Mouse (Mus musculus) embryo, embryonic 11 days (tissue): ENCODE measurements around the gene Nanog.
"Not testable (repeated sequence)": the region's sequence is repeated elsewhere in the genome, so short reads cannot be mapped to it uniquely, and the experiment has no call there.

Experiments used
- DNase-seq: peaks from one replicate; pipeline ENCODE4 v3.0.0-alpha.2; 2015

Nanog gene

DNA sequence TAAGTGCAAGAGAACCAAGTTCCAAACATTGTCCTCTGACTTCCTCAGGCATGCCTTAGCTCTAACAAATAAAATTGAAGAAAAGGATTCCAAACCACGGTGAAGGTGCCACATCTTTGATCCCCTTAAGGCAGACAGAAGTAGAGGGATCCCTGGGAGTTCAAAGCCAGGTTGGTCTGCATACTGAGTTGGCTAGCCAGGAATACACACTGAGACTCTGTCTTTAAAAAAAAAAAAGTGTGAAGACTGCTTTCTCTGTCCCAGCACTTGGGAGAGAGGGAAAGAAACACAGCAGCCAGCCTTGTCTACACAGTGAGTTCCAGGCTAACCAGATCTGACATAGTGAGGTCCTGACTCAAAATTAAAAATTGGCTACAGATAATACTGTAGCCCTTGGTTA, 3.6 kb upstream of the Nanog start:
- no peak for DNase-seq

DNA sequence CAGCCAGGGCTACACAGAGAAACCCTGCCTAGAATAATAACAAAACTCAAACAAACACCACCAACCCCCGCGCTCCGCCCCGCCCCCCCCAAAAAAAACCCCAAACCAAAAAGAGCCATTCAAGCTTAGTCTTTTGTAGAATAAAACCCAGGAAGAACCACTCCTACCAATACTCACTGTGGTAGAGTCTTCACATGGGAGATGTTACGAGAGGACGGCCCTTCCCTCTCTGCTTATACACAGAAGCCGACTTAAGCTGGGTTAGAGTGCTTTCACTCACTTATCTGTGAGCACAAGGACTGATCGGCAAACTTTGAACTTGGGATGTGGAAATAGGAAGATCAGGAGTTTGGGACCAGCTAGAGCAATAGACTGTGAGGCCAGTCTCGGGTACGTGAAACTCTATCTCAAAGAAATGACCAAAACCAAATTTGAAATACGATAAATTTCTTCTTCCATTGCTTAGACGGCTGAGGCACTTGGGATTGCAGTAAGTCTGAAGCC, 900 bp upstream of the Nanog start:
- no peak for DNase-seq

DNA sequence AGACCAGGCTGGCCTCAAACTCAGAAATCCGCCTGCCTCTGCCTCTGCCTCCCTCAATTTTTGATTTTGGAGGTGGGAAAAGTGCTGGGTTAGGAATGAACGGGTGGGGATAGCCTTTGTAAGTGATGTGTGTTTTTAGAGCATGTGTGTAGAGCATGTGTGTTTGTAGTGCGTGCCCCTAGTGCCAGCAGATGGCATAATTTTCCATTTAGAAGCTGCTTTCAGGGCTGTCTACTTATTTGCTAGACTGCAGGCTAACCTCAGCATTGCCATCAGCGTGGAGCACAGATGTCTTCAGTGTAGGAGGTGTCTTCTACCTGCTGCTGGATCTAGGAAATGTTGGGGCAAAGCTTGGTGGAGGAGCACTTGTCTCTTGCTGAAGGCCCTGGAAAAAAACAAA, 1.5 kb downstream of the Nanog start:
- no peak for DNase-seq

DNA sequence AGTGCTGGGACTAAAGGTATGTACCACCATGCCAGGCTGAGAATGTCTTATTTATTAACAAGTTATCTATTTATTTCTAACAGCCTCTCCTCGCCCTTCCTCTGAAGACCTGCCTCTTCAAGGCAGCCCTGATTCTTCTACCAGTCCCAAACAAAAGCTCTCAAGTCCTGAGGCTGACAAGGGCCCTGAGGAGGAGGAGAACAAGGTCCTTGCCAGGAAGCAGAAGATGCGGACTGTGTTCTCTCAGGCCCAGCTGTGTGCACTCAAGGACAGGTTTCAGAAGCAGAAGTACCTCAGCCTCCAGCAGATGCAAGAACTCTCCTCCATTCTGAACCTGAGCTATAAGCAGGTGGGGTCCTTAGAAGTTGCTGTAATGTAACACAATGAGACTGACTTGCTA, 4.2 kb downstream of the Nanog start:
- DNase-seq, result no peak

DNA sequence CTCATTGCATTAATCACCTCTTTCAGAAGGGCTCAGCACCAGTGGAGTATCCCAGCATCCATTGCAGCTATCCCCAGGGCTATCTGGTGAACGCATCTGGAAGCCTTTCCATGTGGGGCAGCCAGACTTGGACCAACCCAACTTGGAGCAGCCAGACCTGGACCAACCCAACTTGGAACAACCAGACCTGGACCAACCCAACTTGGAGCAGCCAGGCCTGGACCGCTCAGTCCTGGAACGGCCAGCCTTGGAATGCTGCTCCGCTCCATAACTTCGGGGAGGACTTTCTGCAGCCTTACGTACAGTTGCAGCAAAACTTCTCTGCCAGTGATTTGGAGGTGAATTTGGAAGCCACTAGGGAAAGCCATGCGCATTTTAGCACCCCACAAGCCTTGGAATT, 5.8 kb downstream of the Nanog start:
- not testable (repeated sequence) for DNase-seq

DNA sequence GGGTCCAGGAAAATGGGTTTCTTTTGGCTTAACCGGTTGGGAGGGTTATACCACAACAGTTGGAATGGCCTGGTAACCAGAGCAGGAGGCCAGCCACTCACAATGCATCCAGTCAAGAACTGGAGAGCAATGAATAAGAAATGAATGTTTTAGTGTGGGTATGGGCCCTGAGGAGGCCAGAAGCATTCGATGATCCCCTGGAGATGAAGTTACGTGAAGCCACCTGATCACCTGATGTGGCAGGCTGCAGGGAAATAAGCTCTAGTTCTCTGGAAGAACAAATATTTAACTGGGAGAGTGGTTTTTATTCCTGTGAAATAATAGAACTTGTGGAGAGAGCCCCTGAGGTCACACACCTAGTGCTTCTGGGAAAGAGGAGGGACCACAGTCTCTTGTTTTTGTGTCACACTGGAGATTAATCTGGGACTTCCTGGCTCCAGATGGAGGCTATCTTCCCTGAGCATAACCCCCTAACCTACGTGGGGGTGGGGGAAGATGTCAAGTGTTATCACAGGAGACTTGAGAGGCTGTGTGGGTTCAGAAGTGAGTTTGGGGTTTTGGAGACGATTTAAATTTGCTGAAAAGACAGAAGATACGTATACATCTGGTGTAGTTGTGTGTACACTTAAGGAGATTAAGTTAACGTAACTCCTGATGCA, 7.5 kb downstream of the Nanog start:
- DNase-seq, result no peak

DNA sequence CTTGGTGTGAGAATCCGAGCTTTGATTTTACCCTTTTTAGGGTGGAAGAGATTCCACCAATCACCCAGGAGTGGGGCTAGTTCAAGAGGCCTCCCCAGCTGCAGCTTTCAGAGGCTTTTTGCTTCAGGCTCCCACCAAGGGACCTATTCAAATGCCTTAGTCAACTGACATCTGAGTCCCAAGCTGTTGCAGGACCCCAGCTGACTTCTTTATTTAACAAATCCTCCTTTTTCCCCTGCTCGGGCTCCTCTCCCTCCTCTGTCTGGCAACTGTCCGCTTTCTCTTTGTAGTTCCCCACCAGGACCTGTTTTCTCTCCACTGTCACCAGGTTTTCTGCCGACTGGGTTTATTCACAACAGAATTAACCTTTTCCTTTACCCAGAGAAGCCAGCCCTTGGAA, 8.6 kb downstream of the Nanog start:
- peak; percentile 26 for DNase-seq

DNA sequence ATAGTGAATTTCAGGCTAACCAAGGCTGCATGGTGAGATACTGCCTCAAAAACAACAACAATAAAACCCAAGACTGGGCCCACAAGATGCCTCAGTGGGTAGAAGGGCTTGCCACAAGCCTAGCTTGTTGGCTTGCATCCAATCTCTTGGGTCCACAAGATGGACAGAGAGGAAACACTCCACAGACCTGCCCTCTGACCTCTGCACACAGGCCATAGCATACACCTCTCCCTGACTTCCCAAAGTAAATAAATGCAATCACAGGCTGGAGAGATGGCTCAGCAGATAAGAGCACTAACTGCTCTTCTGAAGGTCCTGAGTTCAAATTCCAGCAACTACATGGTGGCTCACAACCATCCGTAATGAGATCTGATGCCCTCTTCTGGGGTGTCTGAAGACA, 10.9 kb downstream of the Nanog start:
- DNase-seq, result not testable (repeated sequence)

DNA sequence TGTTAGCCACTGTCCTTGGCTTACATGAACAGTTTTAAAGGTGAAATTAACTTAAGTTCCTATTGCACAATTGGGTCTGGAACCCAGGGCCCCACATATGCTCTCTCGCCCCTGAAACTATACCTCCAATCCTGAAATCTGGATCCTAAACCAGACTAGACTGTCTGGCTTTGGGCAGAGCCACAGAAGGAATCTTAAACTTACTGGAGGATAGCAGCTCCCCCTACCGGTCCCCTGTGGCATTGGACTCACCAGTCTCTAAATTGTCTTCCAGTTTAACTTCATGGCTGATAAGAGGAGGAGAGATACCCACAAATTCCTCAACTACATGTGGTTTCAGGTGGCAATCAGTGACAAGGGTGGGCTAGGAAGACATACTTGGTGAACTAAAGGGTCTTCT, 12.7 kb downstream of the Nanog start:
- DNase-seq, result peak; percentile 63

DNA sequence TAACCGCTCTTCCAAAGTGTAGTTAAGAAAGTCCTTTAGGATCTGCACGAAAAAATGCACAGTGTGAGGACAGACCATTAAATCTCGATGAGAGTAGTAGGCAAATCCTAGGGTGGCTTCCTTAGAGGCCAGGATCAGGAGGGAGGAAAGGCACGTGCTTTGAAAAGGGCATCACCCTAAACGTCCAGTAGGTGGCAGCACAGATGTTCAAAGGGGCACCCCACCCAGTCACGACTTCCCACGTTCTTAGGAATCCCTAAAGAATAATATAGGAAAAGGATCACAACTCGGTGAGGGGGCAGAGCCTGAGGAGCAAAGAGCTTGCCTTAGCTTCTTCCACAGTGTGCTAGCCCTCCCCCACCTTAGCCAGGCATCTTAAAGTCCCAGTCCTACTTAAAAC, 32.7 kb downstream of the Nanog start:
- DNase-seq, result peak; percentile 87

DNA sequence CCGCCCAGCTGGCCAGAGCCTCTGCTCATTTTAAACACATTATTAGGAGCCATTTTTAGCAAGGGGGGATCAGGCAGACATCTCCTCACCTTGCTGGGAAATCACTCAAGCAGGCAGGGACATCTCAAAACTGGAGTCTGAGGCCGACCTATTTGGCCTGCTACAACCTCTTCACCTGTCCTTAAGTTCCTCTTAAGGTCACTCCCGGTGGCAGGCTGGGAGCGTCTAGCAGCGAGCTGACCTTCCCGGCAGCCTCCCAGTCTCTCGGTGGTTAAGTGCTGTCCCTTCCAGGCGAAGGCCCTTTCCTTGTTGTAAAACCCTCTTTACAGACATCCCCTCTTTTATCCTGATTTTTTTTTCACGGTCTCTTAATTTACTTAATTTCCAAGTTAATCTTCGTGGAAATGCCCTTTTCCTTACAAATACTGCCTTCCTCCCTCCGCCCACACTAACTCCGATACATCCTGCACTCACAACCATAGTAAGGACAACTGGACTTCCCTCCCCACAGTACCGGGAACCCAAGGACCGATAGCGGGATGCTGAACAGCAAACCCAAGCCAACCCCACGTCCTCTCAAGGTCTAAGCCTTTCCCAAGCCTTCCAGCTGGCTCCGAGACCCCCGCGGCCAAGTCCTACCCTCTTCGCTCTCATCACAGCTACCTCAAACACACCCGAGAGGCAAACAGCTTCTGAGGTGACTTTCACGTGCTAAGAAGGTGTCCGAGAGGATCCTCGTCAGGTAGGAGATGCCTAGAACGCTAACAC, 34.4 kb downstream of the Nanog start:
- peak; percentile 33 for DNase-seq

DNA sequence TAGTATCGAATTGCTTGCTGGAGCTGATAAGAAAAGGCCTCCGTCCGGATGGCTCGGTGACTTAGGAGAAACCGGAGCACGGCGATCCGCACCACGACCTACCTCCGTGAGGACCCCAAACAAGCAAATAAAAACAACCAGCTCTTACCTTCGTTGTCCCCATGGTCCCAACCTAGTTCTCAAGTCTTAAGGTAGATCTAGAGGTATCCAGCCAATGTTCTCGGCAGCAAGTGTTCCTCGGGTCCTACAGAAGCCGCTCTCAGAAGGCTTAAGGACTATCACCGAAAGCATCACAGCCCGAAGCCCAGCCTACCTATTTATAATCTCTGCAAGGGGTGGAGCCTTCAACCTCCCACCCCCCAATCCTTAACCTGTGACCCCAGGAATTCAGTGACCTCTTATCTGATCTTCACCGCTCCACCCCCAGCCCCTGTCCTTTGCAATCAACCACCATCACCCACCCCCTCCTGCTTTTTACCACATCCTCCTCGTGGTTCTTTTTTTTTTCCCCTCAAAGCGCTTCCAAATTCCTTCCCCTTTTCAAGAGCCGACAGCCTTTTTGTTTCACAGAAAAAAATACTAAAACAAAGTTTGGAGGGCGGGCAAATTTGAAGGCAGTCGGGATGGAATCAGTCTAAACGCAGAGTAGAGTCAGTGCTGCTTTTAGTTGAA, 35.1 kb downstream of the Nanog start:
- DNase-seq, result peak; percentile 70

DNA sequence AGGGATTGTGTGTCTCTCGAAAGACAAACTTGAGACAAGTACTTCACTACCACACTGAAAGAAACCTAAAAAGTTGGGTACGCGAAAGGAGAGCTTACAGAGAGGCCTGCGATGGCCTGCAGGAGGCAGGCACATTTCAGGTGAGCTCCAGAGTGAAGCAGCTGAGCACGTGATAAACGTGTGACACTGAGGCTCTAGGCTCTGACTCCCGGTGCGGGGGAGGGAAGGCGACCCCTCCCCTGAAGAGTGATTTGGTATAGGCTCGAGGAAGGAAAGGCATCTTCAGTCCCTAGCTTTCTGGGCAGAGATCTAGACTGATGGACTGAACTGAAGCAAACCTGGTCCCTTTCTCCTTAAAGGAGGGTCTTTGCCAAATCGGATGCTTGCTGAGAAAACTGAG, 36.1 kb downstream of the Nanog start:
- peak; percentile 16 for DNase-seq

DNA sequence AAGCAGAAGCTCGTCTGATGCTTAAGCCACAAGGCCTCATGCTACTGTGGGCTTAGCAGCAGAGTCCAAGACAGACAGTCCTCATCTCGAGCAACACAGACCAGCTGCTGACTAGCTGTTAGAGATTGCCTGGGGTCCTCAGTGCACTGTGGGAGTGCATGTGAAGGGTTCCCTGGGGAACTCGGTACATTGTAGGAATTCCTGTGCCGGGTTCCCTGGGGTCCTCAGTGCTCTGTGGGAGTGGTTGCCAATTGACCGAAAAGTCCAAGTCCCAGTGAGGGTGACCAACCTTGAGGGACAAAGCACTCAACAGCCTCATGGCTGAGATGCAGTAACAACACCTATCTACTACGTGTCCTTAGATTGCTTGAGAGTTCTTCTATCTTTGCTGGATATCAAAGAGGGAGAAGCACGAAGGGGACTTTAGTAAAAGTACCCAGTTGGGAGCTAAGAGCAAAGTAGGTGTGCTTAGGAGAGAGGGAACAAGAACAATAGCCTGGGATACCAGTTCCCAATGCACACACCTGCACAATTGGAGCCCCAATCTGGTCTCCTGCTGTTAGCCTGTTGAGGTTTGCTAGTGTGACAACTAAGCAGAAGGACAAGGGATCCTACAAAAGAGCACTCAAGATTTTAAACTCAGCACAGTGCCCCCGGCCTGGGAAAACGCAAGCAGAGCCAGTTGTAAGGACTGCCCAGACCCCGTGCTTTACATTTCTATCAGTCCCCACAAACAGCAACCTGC, 37.4 kb downstream of the Nanog start:
- peak; percentile 13 for DNase-seq

DNA sequence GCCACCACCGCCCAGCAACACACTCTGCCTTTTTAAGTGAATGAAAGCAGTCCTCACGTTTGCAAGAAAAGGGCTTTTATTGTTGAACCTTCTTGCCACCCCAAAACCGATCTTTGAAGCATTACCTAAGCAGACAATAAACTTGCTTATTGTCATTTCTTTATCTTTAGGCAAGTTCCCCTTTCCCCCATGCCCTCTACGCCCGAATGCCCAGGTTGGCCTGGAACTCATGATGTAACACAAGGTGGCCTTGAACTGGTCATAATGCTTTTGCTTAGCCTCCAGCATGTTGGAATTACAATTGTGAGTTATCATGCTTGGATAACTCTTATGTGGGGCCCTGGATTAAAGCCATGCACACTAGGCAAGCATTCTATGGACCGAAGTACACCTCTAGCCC, 43.3 kb downstream of the Nanog start:
- DNase-seq, result no peak

DNA sequence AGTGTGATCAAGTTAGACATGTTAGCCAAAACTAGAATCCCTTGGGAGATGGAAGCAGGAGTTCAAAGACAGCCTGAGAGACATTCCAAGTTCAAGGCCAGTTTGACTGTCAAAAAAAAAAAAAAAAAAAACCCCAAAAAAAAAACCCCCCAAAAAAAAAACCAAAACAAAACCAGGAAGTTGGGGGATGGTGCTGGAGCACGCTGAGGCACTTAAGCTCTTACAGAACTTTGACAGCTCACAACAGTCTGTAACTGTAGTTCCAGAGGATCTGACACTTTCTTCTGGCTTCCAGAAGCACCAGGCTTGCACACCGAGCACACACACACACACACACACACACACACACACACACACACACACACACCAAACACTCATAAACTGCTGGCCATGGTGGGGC, 48.6 kb downstream of the Nanog start:
- DNase-seq, result no peak

DNA sequence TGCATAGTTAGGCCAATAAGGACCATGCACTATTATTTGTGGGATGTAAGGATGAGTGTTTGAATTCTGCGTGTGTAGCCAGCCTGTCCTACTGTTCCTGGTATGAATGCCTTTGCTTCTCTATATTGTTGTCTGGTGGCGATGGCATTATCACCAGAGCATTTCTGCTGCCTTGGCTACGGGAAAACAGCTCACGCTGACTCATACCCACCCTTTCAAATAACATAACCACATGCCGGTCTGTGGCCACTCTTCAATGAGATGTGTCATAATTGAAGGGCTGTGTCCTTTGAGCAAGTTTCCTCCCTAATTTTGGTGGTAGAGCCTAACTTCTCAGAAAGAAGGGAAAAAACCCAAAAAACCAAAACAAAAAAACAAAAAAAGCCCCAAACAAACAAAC, 51.4 kb downstream of the Nanog start:
- no peak for DNase-seq

DNA sequence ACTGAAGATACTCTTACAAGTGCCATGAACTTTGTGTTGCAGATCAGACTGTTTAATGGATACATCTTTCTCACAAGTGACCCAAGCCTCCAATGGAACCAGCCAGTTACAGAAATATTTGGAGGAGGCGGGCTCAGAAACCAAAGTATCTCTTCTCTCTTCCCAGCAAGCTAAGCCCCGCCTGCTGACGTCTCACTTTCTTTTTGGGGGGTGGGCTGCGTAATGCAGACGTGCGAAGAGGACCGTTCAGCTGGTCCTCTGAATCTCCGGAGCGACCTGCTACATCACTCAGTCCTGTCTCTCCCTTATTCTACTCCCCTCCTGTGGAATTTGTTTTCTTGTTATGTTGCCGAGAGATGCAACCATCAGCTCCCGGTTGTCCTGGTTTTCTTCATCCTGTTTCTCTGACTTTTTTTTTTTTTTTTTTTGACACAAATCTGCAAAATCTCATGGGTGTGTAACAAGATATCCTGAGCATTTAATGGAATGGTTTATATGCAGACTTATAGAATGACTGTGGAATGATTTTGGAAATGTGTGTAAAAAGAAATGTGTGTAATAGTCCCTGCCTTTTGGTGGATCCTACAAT, 53.8 kb downstream of the Nanog start:
- DNase-seq, result peak; percentile 92

DNA sequence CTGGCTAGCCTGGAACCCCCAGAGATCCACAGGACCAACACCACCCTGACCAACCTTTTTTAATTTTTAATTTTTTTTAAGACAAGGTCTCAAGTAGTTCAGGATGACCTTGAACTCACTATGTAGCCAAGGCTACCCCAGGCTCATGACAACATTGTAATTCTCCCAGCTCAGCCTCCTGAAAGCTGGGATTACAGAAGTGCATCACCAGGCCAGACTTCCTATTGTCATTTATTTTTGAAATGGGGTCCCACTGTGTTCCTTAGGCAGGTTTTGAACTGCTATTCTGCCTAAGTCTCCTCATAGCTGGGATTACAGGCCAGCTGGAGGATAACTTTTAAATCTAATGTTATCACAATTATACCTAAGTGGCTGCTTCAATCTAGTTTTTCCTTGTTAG, 54.6 kb downstream of the Nanog start:
- DNase-seq, result no peak

DNA sequence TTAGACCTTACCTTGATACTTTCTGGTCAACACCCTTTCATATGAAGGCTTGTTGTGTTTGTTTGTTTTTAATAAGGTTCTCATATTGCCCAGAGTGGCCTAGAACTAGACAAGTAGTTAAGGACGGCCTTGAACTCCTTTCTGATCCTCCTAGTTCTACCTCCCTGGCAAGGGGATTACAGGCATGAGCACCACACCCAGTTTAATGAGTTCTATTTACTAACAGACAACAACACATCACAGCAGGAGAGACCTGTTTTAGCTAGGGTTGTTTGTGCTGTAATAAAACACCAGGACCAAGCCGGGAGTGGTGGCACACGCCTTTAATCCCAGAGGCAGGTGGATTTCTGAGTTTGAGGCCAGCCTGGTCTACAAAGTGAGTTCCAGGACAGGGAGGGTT, 55.2 kb downstream of the Nanog start:
- DNase-seq, result no peak

DNA sequence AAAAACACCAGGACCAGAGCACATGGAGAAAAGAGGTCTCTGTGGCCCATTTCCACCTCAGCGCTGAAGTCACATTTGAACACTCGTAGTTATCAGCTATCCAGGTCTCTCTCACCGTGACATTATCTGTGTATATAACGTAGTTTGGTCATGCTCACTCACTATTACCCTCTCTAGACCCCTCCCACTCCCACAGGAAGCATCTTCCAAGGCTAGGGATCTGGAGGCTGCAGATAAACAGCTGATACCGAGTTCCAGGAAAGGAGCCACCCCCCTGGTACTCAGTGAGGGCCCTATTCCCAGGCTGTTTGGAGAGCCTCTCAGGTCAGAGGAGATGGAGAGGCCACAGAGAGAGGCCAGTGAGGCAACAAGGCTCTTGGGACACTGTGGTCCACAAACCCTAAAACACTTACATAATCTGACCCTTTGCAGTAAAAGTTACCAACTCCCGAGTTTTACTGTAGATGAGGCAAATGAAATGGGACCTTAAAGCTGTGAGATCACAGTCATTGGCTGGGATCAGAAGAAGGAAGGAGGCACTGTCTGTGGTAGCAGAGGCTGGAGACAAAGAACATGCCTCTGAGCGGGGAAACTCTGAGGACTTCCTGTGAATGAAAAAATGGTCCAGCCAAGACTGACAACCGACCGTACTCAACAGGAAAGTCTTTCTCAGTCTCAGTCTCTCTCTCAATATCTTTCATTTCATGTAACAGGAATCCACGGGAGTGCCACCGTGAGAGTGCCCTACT, 55.8 kb downstream of the Nanog start:
- no peak for DNase-seq

DNA sequence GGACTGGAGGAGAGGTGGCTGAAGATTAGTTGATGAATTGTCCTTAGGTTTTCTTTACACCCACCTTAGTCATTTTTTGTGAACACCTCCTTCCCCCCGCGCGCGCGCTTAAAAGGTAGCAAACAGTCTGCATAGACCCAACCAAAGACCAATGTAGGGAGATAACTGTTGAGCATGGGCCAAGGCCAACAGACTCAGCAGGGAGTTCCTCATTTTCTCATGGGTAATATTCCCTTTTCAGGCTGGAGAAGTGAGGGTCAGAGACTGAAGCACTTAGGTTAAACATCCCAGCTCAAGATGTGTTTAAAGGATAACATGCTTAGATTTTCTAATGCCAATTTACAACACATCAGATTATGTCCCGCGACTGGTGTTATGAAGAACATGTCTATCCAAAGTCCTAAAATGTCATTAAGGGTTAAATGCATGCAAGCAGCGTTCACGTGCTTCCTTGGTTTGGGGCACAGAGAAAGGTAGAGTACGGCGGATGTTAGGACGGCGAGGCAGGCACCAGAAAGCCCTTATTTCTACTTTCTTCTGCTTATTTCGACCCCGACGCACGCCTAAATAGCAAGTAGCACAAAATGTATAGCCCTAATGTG, 56.7 kb downstream of the Nanog start:
- no peak for DNase-seq
